Mouse (Mus musculus) macrophage (primary cell): ENCODE results near the gene Serpine1. TPM values are rescaled to one million over a fixed set of nuclear protein-coding genes. Genes with fewer than 3 reads are reported as not detected.

ENCODE experiments used
- H3K27ac ChIP-seq: fragments of 350-480 bp; formaldehyde crosslinking; 2 replicates; pipeline ENCODE4 v1.9.0; 2021
- H3K36me3 ChIP-seq: fragments of 350-480 bp; formaldehyde crosslinking; 2 replicates; pipeline ENCODE4 v1.9.0; 2021; ENCODE audit errors: inconsistent target
- H3K4me3 ChIP-seq: fragments of 350-480 bp; formaldehyde crosslinking; 2 replicates; pipeline ENCODE4 v1.9.0; 2021; ENCODE audit errors: inconsistent target
- H3K79me2 ChIP-seq: fragments of 350-480 bp; formaldehyde crosslinking; 2 replicates; pipeline ENCODE4 v1.9.0; 2021; ENCODE audit errors: inconsistent target
- WGBS: methylation state at CpG from one replicate; pipeline ENCODE4 v1.1.7; 2026; ENCODE audit warnings: inconsistent platforms; ENCODE audit not compliant: missing documents; 5-methylcytosine and 5-hydroxymethylcytosine counted together
- polyA plus RNA-seq: library from polyadenylated mRNA; stranded (reverse); fragments of 250-400 nt; gene quantifications from 3 replicates; pipeline ENCODE4 v1.2.4, GENCODE M21; 2018; ENCODE audit warnings: inconsistent platforms

Serpine1 gene
- polyA plus RNA-seq, 1 experiment from 2014 or later = 0.69 TPM

- H3K4me3 ChIP-seq = no peak overlapping the region
- H3K79me2 ChIP-seq = no peaks in the 10 kb centered on the region
- no peaks in the 10 kb centered on the region for H3K36me3 ChIP-seq
- no peak overlapping the region for H3K27ac ChIP-seq
- 97% methylated on average over 4 of the region's 4 CpGs for WGBS
Observed at GRCm38 (mm10) chr5:137083051-137083450, 11.0 kb upstream of the Serpine1 start.

DNA sequence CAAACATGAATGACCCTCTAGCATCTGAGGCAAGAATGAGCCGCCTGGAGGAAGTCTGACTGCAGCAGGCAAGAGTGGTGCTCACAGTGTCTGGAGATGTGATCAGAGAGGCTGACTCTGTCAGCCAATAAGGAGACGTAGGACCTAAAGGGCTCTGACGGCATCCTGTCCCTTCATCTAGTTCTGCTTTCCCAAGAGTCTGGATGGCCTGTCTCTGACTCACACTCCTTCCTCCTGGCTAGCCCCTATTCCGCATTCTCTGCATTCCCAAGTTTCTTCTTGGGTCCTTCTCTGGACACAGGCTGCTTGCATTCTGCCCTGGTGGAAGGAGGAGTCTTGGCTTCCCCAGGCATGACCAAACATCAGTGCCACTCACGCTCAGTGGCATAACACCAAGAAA, 7.8 kb upstream of the Serpine1 start:
- no peaks in the 10 kb centered on the region for H3K79me2 ChIP-seq
- H3K4me3 ChIP-seq = no peak overlapping the region
- H3K27ac ChIP-seq = 0 out of 2 replicates have a peak overlapping the region, but pooled peaks have one; percentile 7
- WGBS = 23% methylated on average over 5 of the region's 5 CpGs
- no peaks in the 10 kb centered on the region for H3K36me3 ChIP-seq

DNA sequence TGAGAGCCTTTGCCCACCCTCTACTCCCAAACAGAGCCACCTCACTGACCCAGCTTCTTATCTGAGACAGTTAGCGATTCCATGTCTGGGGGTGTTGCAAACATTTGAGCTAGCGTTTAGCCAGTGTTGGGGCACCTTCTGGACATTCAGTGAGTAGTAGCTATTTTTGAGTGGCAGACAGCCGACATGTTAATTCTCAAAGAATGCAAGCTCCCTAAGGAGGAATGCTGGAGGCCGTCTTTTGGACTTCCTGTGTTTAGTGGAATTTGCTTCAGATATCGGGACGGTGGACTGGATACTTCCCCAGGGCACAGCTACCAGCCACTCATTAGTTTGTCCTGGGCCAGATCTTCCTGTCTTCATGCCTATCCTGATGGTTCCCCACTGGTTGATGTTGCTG, 6.5 kb upstream of the Serpine1 start:
- WGBS = 83% methylated on average over 6 of the region's 6 CpGs
- Histone ChIP-seq H3K4me3 (no peak overlapping the region), H3K36me3 (no peaks in the 10 kb centered on the region), H3K79me2 (no peaks in the 10 kb centered on the region), H3K27ac (no peak overlapping the region)

- no peaks in the 10 kb centered on the region for H3K36me3 ChIP-seq
- no peak overlapping the region for H3K27ac ChIP-seq
- no peak overlapping the region for H3K4me3 ChIP-seq
- no peaks in the 10 kb centered on the region for H3K79me2 ChIP-seq
- 93% methylated on average over 14 of the region's 14 CpGs for WGBS
Observed at GRCm38 (mm10) chr5:137078041-137078440, 6.0 kb upstream of the Serpine1 start.

DNA sequence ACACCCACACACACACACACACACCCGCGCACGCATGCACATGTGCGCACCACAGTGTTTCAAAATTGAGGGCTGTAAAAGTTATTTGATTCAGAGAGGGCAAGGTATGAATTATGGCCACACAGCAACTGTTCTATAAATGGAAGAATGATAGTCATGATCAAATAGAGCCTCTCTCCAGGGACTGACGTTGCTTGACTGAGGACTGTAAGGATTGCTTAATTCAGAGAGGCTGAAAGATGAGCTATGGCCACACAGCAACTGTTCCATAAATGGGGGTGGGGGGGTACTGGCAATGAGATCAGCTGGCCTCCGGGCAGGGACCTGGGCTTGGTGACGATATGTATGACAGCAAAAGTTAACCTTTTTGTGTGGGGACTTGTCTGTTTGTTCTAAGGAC, 5.1 kb upstream of the Serpine1 start:
- 95% methylated on average over 7 of the region's 7 CpGs for WGBS
- H3K79me2 ChIP-seq = no peaks in the 10 kb centered on the region
- H3K36me3 ChIP-seq = no peaks in the 10 kb centered on the region
- no peak overlapping the region for H3K27ac ChIP-seq
- H3K4me3 ChIP-seq = no peak overlapping the region

- Histone ChIP-seq H3K36me3 (no peaks in the 10 kb centered on the region), H3K79me2 (no peaks in the 10 kb centered on the region), H3K27ac (0 out of 2 replicates have a peak overlapping the region, but pooled peaks have one; percentile 8), H3K4me3 (no peak overlapping the region)
- WGBS = 36% methylated on average over 10 of the region's 12 CpGs
Observed at GRCm38 (mm10) chr5:137076191-137076930, 4.3 kb upstream of the Serpine1 start.

- Histone ChIP-seq H3K79me2 (no peaks in the 10 kb centered on the region), H3K27ac (no peak overlapping the region), H3K36me3 (no peaks in the 10 kb centered on the region), H3K4me3 (no peak overlapping the region)
- WGBS = 69% methylated on average over 6 of the region's 6 CpGs
Observed at GRCm38 (mm10) chr5:137075726-137076125, 3.7 kb upstream of the Serpine1 start.

DNA sequence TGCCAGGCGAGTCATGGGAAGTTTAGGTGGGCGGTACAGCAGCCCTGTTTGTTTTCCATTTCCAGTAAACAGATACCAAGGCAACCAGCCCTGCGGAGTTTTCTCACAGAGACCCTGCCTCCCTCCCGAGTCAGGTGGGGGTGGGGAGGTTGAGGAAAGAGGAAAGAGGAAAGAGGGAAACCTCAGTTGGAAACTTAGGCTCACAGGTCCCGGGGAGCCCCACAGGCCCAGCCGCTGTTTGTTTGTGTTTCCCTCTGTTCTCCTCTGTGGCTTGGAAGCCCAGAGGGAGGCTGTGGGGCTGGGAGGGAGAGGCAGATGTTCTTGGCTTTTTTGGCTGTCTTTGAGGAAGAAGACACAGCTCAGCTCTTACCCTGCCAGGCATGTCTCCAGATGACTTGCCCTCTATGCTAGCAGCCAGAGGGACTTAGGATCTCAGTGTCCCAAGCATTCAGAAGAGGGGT, 2.2 kb upstream of the Serpine1 start:
- no peaks in the 10 kb centered on the region for H3K36me3 ChIP-seq
- WGBS = 86% methylated on average over 6 of the region's 6 CpGs
- H3K79me2 ChIP-seq = no peaks in the 10 kb centered on the region
- H3K4me3 ChIP-seq = no peak overlapping the region
- no peak overlapping the region for H3K27ac ChIP-seq

DNA sequence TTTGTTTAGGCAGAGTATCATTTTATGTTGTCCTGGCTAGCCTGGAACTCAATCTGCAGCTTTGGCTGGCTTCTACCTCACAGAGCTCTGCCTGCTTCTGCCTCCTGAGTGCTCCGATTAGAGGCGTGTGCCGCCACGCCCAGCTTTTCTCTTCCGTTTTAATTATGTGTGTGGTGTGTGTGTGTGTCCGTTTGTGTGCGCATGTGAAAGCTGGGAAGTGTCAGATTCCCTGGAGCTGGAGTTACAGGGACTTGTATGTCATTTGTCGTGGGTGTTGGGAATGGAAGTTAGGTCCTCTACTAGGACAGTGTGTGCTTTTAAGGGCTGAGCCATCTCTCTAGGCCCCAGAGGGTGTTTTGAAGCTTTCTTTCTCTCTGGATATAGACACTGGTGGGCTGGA, 1.1 kb upstream of the Serpine1 start:
- Histone ChIP-seq H3K27ac (no peak overlapping the region), H3K79me2 (no peaks in the 10 kb centered on the region), H3K36me3 (no peaks in the 10 kb centered on the region), H3K4me3 (no peak overlapping the region)
- 100% methylated on average over 8 of the region's 8 CpGs for WGBS

DNA sequence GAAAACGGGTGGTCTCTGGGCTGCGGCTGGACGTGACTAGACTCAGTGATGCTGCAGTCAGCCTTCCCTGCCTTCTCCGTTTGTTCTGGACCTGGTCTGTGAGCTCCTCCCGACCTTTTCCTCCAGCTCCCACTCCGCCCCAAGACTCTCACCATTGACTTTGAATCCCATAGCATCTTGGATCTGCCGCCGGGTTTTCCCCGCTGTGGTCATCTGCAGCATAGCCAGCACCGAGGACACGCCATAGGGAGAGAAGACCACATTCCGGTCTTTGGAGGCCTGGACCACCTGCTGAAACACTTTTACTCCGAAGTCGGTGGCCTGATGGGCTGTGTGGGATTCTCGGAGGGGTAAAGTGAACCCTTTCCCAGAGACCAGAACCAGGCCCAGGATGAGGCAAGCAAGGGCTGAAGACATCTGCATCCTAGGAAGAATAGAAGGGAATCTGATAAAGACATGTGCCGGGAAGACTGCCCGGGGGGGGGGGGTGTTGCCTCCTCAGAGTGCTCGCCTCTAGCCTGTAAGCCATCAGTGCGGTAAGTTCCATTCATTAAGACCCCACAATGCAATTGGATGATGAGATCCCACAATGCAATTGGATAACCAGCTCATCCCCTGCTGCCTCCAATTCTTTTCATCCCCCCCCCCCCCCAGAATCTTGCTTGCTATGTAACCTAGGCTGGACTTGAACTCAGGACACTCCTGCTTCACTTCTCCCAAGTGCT, 1.0 kb downstream of the Serpine1 start:
- Histone ChIP-seq H3K27ac (no peak overlapping the region), H3K79me2 (no peaks in the 10 kb centered on the region), H3K4me3 (no peak overlapping the region), H3K36me3 (no peaks in the 10 kb centered on the region)
- 91% methylated on average over 19 of the region's 19 CpGs for WGBS

DNA sequence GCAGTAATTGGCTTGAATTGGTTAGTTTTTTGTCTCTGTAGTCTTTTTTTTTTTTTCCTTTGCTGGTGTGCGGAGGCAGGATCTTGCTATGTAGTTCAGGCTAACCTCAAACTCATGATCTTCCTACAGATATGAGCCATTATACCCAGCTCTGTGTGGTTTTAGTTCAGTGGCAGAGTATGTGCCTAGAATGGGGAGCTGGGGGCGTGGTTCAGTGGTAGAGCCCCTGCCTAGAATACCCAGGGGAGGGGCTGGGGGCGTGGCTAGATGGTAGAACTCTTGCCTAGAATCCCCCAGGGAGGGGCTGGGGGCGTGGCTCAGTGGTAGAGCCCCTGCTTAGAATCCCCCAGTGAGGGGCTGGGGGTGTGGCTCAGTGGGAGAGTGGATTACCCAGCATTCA, 3.4 kb downstream of the Serpine1 start:
- Histone ChIP-seq H3K27ac (no peak overlapping the region), H3K79me2 (no peaks in the 10 kb centered on the region), H3K36me3 (no peaks in the 10 kb centered on the region), H3K4me3 (no peak overlapping the region)
- WGBS = 67% methylated on average over 4 of the region's 4 CpGs

DNA sequence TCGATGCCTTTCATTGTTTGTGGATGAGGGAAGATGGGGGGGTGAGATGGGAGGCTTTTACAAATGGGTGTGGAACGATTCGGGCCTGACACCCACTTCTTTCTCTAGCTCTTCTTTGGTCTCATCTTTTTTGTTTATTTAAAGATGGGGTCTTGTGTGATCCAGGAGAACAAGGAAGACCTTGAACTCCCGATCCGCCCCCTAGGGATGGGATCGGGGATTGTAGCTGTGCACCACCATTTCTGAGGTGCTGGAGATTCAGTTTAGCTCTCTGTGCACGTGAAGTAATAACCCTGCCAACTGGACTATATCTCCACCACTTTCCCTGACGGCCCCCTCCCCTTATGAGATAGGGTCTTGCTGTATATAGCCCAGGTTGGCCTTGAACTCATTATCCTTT, 6.1 kb downstream of the Serpine1 start:
- Histone ChIP-seq H3K4me3 (no peak overlapping the region), H3K79me2 (no peaks in the 10 kb centered on the region), H3K36me3 (no peaks in the 10 kb centered on the region), H3K27ac (no peak overlapping the region)
- WGBS = 77% methylated on average over 8 of the region's 8 CpGs

GRCm38 (mm10) chr5:137065454-137065853, 6.6 kb downstream of the Serpine1 start:
- no peak overlapping the region for H3K27ac ChIP-seq
- WGBS = 89% methylated on average over 6 of the region's 6 CpGs
- no peaks in the 10 kb centered on the region for H3K79me2 ChIP-seq
- no peak overlapping the region for H3K4me3 ChIP-seq
- H3K36me3 ChIP-seq = no peaks in the 10 kb centered on the region

DNA sequence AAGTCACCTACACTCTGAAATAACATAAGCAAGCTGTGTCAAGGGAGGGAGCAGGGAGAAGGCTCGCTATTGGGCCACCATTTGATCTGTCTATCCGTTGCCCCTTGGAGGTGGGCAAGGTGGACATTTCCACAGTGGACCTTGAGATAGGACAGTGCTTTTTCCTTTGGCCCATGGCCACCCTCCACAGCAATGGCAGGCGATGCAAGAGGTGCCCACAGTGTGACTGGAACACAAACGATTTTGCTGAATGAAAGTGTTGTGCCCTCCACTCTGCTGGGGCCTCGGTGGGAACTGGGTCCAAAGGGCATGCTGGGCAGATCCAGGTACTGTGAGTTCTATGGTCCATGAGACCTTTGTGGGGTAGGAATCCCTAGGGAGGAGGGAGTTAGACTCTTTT, 9.5 kb downstream of the Serpine1 start:
- H3K36me3 ChIP-seq = no peaks in the 10 kb centered on the region
- H3K4me3 ChIP-seq = no peak overlapping the region
- H3K27ac ChIP-seq = no peak overlapping the region
- 83% methylated on average over 5 of the region's 5 CpGs for WGBS
- H3K79me2 ChIP-seq = no peaks in the 10 kb centered on the region

GRCm38 (mm10) chr5:137061809-137062481, 10.1 kb downstream of the Serpine1 start:
- Histone ChIP-seq H3K36me3 (no peaks in the 10 kb centered on the region), H3K27ac (no peak overlapping the region), H3K4me3 (no peak overlapping the region), H3K79me2 (no peaks in the 10 kb centered on the region)
- 20% methylated on average over 6 of the region's 12 CpGs for WGBS
